8 mouse cellular contexts compared by ENCODE assay signal in genomic region chr11:3515216-3515615, GRCm38 (mm10). TPM values are rescaled to one million over a fixed set of nuclear protein-coding genes. Genes with fewer than 3 reads are reported as not detected.
A peak's percentile ranks its signal among the peaks of the same experiment; 100 is the strongest.
DNase-seq lines count a peak whose midpoint lies in the region; ATAC-seq and TF ChIP-seq lines count a peak whose summit lies in the region.

No protein-coding gene starts in this region.

- no peak for TF ChIP-seq RAD21 in CH12.LX (IDR thresholded peaks at IDR 0.05; ENCODE audit: low read depth, low read length)

- intact Hi-C loops in left cerebral cortex, postnatal 25 days (cut with DNase I) = loop anchor here (2.0 kb wide), 1 partner anchor 128 kb away; no protein-coding TSS in a partner anchor

- peaks cover 53% of the 10 kb centered on the region for H3K4me1 ChIP-seq in heart, embryonic 12.5 days (replicated peaks)
- H3K4me1 ChIP-seq in CH12.LX (ENCODE audit: control insufficient read depth in 1 of 2, insufficient read depth in 2 of 2) = peaks cover 0 to 6% of the 10 kb centered on the region in 2 experiments; a peak in 1 of 4 replicates
- peaks cover 6% of the 10 kb centered on the region; the same call in 1 of the 2 replicates for H3K4me1 ChIP-seq in forebrain, embryonic 11.5 days (replicated peaks; ENCODE audit: control insufficient read depth, insufficient read depth, low read length)
- H3K4me1 ChIP-seq in liver, embryonic 14.5 days (replicated peaks; ENCODE audit: control insufficient read depth in 2 of 2, insufficient read depth in 2 of 2, low read length in 1 of 2) = peaks cover 0 to 3% of the 10 kb centered on the region in 2 experiments; a peak in 3 of 4 replicates

- peaks cover 18% of the 10 kb centered on the region for H3K36me3 ChIP-seq in heart, embryonic 12.5 days
- no peaks in the 10 kb centered on the region for H3K36me3 ChIP-seq in CH12.LX (replicated peaks in 1 of 2; ENCODE audit: control insufficient read depth in 1 of 2, insufficient read depth in 1 of 2, low read length in 1 of 2)
- no peaks in the 10 kb centered on the region for H3K36me3 ChIP-seq in forebrain, embryonic 11.5 days (ENCODE audit: control insufficient read depth, insufficient read depth, low read length)
- H3K36me3 ChIP-seq in liver, embryonic 14.5 days (replicated peaks; ENCODE audit: control insufficient read depth, insufficient read depth, low read depth) = no peaks in the 10 kb centered on the region

- H3K27ac ChIP-seq in heart, embryonic 12.5 days (ENCODE audit: poor library complexity, severe bottlenecking) = peak overlapping the region; percentile 27; the same call in 1 of the 2 replicates
- H3K27ac ChIP-seq in CH12.LX (ENCODE audit: insufficient read depth, low read depth) = no peak overlapping the region
- H3K27ac ChIP-seq in forebrain, embryonic 11.5 days (ENCODE audit: low read depth, low read length) = no peak overlapping the region
- no peak overlapping the region for H3K27ac ChIP-seq in liver, embryonic 14.5 days

- peak overlapping the region; percentile 72 for H3K4me2 ChIP-seq in heart, embryonic 12.5 days
- peak overlapping the region; percentile 76 for H3K4me2 ChIP-seq in CH12.LX (ENCODE audit: insufficient read depth, low read depth, poor library complexity, severe bottlenecking)
- peak overlapping the region; percentile 78 for H3K4me2 ChIP-seq in forebrain, embryonic 11.5 days (ENCODE audit: low read depth, low read length, severe bottlenecking)
- peak overlapping the region; percentile 62 for H3K4me2 ChIP-seq in liver, embryonic 14.5 days (ENCODE audit: low read depth)

- TF ChIP-seq EP300 in CH12.LX (IDR thresholded peaks at IDR 0.05; ENCODE audit: low read length) = no peak
- TF ChIP-seq EP300 in liver, embryonic 14.5 days (IDR thresholded peaks at IDR 0.05; ENCODE audit: low read depth) = no peak

- dilution Hi-C loops in CH12.LX (cut with MboI; ENCODE audit: extremely low pct_ligation_motif_present, extremely low pct_unique_long_range_greater_than_20kb, low sequenced_read_pairs) = no loop called here

- WGBS in heart, embryonic 12.5 days = 8% methylated on average over 4 of the region's 4 CpGs
- 16% methylated on average over 4 of the region's 4 CpGs for WGBS in forebrain, embryonic 11.5 days
- 24% methylated on average over 4 of the region's 4 CpGs for WGBS in liver, embryonic 14.5 days (ENCODE audit: insufficient replicate concordance)

- peak overlapping the region; percentile 76 for H3K9ac ChIP-seq in heart, embryonic 12.5 days
- H3K9ac ChIP-seq in CH12.LX (ENCODE audit: insufficient read depth, low read depth) = peak overlapping the region; percentile 54; the same call in 1 of the 2 replicates
- H3K9ac ChIP-seq in forebrain, embryonic 11.5 days (ENCODE audit: low read length) = peak overlapping the region; percentile 63
- no peak overlapping the region for H3K9ac ChIP-seq in liver, embryonic 14.5 days (replicated peaks)

- DNase-seq in heart, adult 8-10 months (ENCODE audit: low spot score) = no peak
- no peak for DNase-seq in CH12.LX (ENCODE audit: extremely low read depth)
- no peak for DNase-seq in forebrain, embryonic 11.5 days (ENCODE audit: low spot score)
- DNase-seq in liver, embryonic 14.5 days (ENCODE audit: low read depth in 3 of 3, low spot score in 3 of 3) = no peak
- no peak for DNase-seq in left cerebral cortex, postnatal 25 days (ENCODE audit: low spot score in 2 of 2)
- no peak for DNase-seq in layer of hippocampus, postnatal 25 days (ENCODE audit: extremely low spot score in 1 of 2, low spot score in 1 of 2)
- no peak for DNase-seq in left cerebral cortex, adult 18-20 months (ENCODE audit: low spot score in 2 of 2)

- no peak for TF ChIP-seq CTCF in CH12.LX (conservative IDR thresholded peaks at IDR 0.05 in 1 of 2, IDR thresholded peaks at IDR 0.05 in 1 of 2; ENCODE audit: low read depth in 2 of 2, low read length in 2 of 2)
- TF ChIP-seq CTCF in liver, embryonic 14.5 days (IDR thresholded peaks at IDR 0.05; ENCODE audit: low read depth) = no peak

- H3K79me2 ChIP-seq in CH12.LX (replicated peaks; ENCODE audit: control insufficient read depth, extremely low read depth, insufficient read depth, poor library complexity, severe bottlenecking) = no peaks in the 10 kb centered on the region

- peak overlapping the region; percentile 54 for H3K4me3 ChIP-seq in heart, embryonic 12.5 days
- H3K4me3 ChIP-seq in CH12.LX (replicated peaks in 1 of 3; ENCODE audit: low read depth in 2 of 3, low read length in 2 of 3, poor library complexity in 1 of 3) = peak overlapping the region; percentile 45 to 77 (median 69)
- peak overlapping the region; percentile 43 for H3K4me3 ChIP-seq in forebrain, embryonic 11.5 days (ENCODE audit: low read depth, low read length)
- H3K4me3 ChIP-seq in liver, embryonic 14.5 days (ENCODE audit: insufficient read depth in 1 of 2, low read depth in 2 of 2, low read length in 2 of 2) = peak overlapping the region; percentile 41 to 44; a peak in 3 of 4 replicates

- no peaks in the 10 kb centered on the region for H3K9me3 ChIP-seq in heart, embryonic 12.5 days (replicated peaks)
- no peaks in the 10 kb centered on the region for H3K9me3 ChIP-seq in CH12.LX (replicated peaks; ENCODE audit: low read length)
- H3K9me3 ChIP-seq in forebrain, embryonic 11.5 days (ENCODE audit: control insufficient read depth, low read length) = no peaks in the 10 kb centered on the region
- H3K9me3 ChIP-seq in liver, embryonic 14.5 days (ENCODE audit: control insufficient read depth, low read length) = no peaks in the 10 kb centered on the region

- ATAC-seq in heart, embryonic 12.5 days (ENCODE audit: insufficient number of reproducible peaks, low FRiP score) = no peak
- 0 out of 2 replicates have a peak, but pooled peaks have one; percentile 8 for ATAC-seq in forebrain, embryonic 11.5 days (replicated peaks; ENCODE audit: low FRiP score)
- no peak for ATAC-seq in liver, embryonic 14.5 days (ENCODE audit: insufficient read depth)

- in situ Hi-C loops in CH12.LX (cut with MboI; ENCODE audit: low pct_ligation_motif_present, low pct_unique_long_range_greater_than_20kb, low sequenced_read_pairs) = no loop called here

- H3K27me3 ChIP-seq in heart, embryonic 12.5 days (replicated peaks) = no peaks in the 10 kb centered on the region
- peaks cover 6% of the 10 kb centered on the region for H3K27me3 ChIP-seq in CH12.LX (replicated peaks)
- peaks cover 14% of the 10 kb centered on the region for H3K27me3 ChIP-seq in forebrain, embryonic 11.5 days (ENCODE audit: control insufficient read depth, insufficient read depth, low read length)
- peaks cover 31% of the 10 kb centered on the region for H3K27me3 ChIP-seq in liver, embryonic 14.5 days (ENCODE audit: control insufficient read depth, insufficient read depth, low read length)

- no peak for TF ChIP-seq POLR2A in CH12.LX (IDR thresholded peaks at IDR 0.05; ENCODE audit: low read depth, low read length)

RNA-seq across cellular contexts. Expression of gene Selenom, which starts 0.7 kb away (rescaled TPM):
- 125 and 129 TPM in 2 replicates for polyA plus RNA-seq in heart, embryonic 12.5 days (2016; fragmentation: Nextera tagmentation; extraction: Ambion mirVana)
- 10 to 100 TPM; 33.5 to 51.0 (median 41.9) TPM for total RNA-seq in heart, adult 8-10 months (2022)
- 29.6 and 33.0 TPM in 2 replicates for total RNA-seq in CH12.LX (2012; rRNA removed)
- 4.9 and 7.1 TPM in 2 replicates for total RNA-seq in CH12.LX (2014; rRNA removed)
- polyA plus RNA-seq in CH12.LX (2012; ENCODE audit: insufficient read length, low read depth) = 4.1 and 5.5 TPM in 2 replicates
- polyA plus RNA-seq in forebrain, embryonic 11.5 days (2014; fragmentation: Nextera tagmentation; extraction: Ambion mirVana) = 47.3 and 54.1 TPM in 2 replicates
- 8.5 and 12.2 TPM in 2 replicates for polyA plus RNA-seq in liver, embryonic 14.5 days (2012; rRNA removed)
- 9.4 and 10.3 TPM in 2 replicates for polyA plus RNA-seq in liver, embryonic 14.5 days (2014; fragmentation: Nextera tagmentation; extraction: Ambion mirVana)
- 100 to 1,000 TPM; 142 to 145 TPM for total RNA-seq in left cerebral cortex, postnatal 25 days (2021)
- total RNA-seq in layer of hippocampus, postnatal 25 days (2021) = 100 to 1,000 TPM; 204 to 221 TPM
- 100 to 1,000 TPM; 137 to 148 TPM for total RNA-seq in left cerebral cortex, adult 18-20 months (2021)

RNA-seq across cellular contexts. Expression of gene Inpp5j, which starts 10.6 kb away (rescaled TPM):
- polyA plus RNA-seq in heart, embryonic 12.5 days (2016; fragmentation: Nextera tagmentation; extraction: Ambion mirVana) = 11.4 and 11.5 TPM in 2 replicates
- total RNA-seq in heart, adult 8-10 months (2022) = 10 to 100 TPM; 19.9 to 24.1 (median 22.7) TPM
- not detected in 2 replicates for total RNA-seq in CH12.LX (2012; rRNA removed)
- not detected in 2 replicates for total RNA-seq in CH12.LX (2014; rRNA removed)
- not detected in 2 replicates for polyA plus RNA-seq in CH12.LX (2012; ENCODE audit: insufficient read length, low read depth)
- 0.31 and 0.47 TPM in 2 replicates for polyA plus RNA-seq in forebrain, embryonic 11.5 days (2014; fragmentation: Nextera tagmentation; extraction: Ambion mirVana)
- 0.23 and 0.31 TPM in 2 replicates for polyA plus RNA-seq in liver, embryonic 14.5 days (2012; rRNA removed)
- 0.27 and 0.38 TPM in 2 replicates for polyA plus RNA-seq in liver, embryonic 14.5 days (2014; fragmentation: Nextera tagmentation; extraction: Ambion mirVana)
- 10 to 100 TPM; 49.0 to 55.5 TPM for total RNA-seq in left cerebral cortex, postnatal 25 days (2021)
- 10 to 100 TPM; 76.9 to 78.3 TPM for total RNA-seq in layer of hippocampus, postnatal 25 days (2021)
- total RNA-seq in left cerebral cortex, adult 18-20 months (2021) = 10 to 100 TPM; 51.9 to 53.4 TPM

RNA-seq across cellular contexts. Expression of gene Smtn, which starts 25.2 kb away (rescaled TPM):
- 94.7 and 95.3 TPM in 2 replicates for polyA plus RNA-seq in heart, embryonic 12.5 days (2016; fragmentation: Nextera tagmentation; extraction: Ambion mirVana)
- 100 to 1,000 TPM; 128 to 185 (median 149) TPM for total RNA-seq in heart, adult 8-10 months (2022)
- total RNA-seq in CH12.LX (2012; rRNA removed) = 2.9 and 3.1 TPM in 2 replicates
- total RNA-seq in CH12.LX (2014; rRNA removed) = 0.58 and 0.77 TPM in 2 replicates
- 5.0 and 5.3 TPM in 2 replicates for polyA plus RNA-seq in CH12.LX (2012; ENCODE audit: insufficient read length, low read depth)
- polyA plus RNA-seq in forebrain, embryonic 11.5 days (2014; fragmentation: Nextera tagmentation; extraction: Ambion mirVana) = 43.8 and 44.3 TPM in 2 replicates
- 3.3 and 4.5 TPM in 2 replicates for polyA plus RNA-seq in liver, embryonic 14.5 days (2012; rRNA removed)
- 7.4 and 8.7 TPM in 2 replicates for polyA plus RNA-seq in liver, embryonic 14.5 days (2014; fragmentation: Nextera tagmentation; extraction: Ambion mirVana)
- total RNA-seq in left cerebral cortex, postnatal 25 days (2021) = 1 to 10 TPM; 6.6 to 8.5 TPM
- 1 to 10 TPM; 8.8 to 8.9 TPM for total RNA-seq in layer of hippocampus, postnatal 25 days (2021)
- total RNA-seq in left cerebral cortex, adult 18-20 months (2021) = 1 to 10 TPM; 6.0 to 6.5 TPM

RNA-seq across cellular contexts. Expression of gene Pla2g3, which starts 27.1 kb away (rescaled TPM):
- polyA plus RNA-seq in heart, embryonic 12.5 days (2016; fragmentation: Nextera tagmentation; extraction: Ambion mirVana) = 0.26 and 0.30 TPM in 2 replicates
- under 1 TPM in 2 of 4 experiments, not detected in 2; 0.14 to 0.16 TPM for total RNA-seq in heart, adult 8-10 months (2022)
- total RNA-seq in CH12.LX (2012; rRNA removed) = not detected in 2 replicates
- total RNA-seq in CH12.LX (2014; rRNA removed) = not detected in 2 replicates
- not detected in 2 replicates for polyA plus RNA-seq in CH12.LX (2012; ENCODE audit: insufficient read length, low read depth)
- 0.45 and 0.92 TPM in 2 replicates for polyA plus RNA-seq in forebrain, embryonic 11.5 days (2014; fragmentation: Nextera tagmentation; extraction: Ambion mirVana)
- polyA plus RNA-seq in liver, embryonic 14.5 days (2012; rRNA removed) = 0.06 and 0.11 TPM in 2 replicates
- 0.04 and 0.13 TPM in 2 replicates for polyA plus RNA-seq in liver, embryonic 14.5 days (2014; fragmentation: Nextera tagmentation; extraction: Ambion mirVana)
- total RNA-seq in left cerebral cortex, postnatal 25 days (2021) = 1 to 10 TPM; 2.6 to 3.2 TPM
- 1 to 10 TPM; 1.9 to 2.1 TPM for total RNA-seq in layer of hippocampus, postnatal 25 days (2021)
- 1 to 10 TPM; 2.7 to 3.4 TPM for total RNA-seq in left cerebral cortex, adult 18-20 months (2021)

Comparison
In these comparisons a context has a peak if more than half of its experiments do, and no peak if none do; other contexts are left out.
1. RNA of gene Inpp5j, which starts 10.6 kb away (total RNA-seq): 76.9 to 78.3 TPM in layer of hippocampus, postnatal 25 days, 49.0 to 55.5 TPM in left cerebral cortex, postnatal 25 days, 51.9 to 53.4 TPM in left cerebral cortex, adult 18-20 months and 19.9 to 24.1 TPM in heart, adult 8-10 months; not detected in CH12.LX; every median in the first group is over 10 times any median in the second.
2. RNA of gene Smtn, which starts 25.2 kb away (total RNA-seq): 128 to 185 TPM in heart, adult 8-10 months; 8.8 to 8.9 TPM in layer of hippocampus, postnatal 25 days, 6.6 to 8.5 TPM in left cerebral cortex, postnatal 25 days, 6.0 to 6.5 TPM in left cerebral cortex, adult 18-20 months and 0.58 to 3.1 TPM in CH12.LX; every median in the first group is over 10 times any median in the second.
3. Peak in every context shown above with its lines, with median percentiles within 50 percentile points of each other: H3K4me2 ChIP-seq and H3K4me3 ChIP-seq.